Mouse (Mus musculus) liver, postnatal 0 days (tissue): ENCODE measurements around the gene Olfr814. TPM values are rescaled to one million over a fixed set of nuclear protein-coding genes. Genes with fewer than 3 reads are reported as not detected.
"Not testable (repeated sequence)": the region's sequence is repeated elsewhere in the genome, so short reads cannot be mapped to it uniquely, and the experiment has no call there.

ENCODE experiments used
- ATAC-seq: fragments of 200-750 bp; cut with Nextera tagmentation; 2 replicates; pipeline ENCODE4 v1.8.0; 2017; ENCODE audit warnings: mild to moderate bottlenecking, moderate library complexity
- DNase-seq: peaks from one replicate; pipeline ENCODE4 v3.0.0-alpha.2; 2016
- H3K27ac ChIP-seq: fragments of 300-500 bp; sonication (generic); 2 replicates; pipeline ENCODE4 v1.5.1; 2014; ENCODE audit warnings: antibody characterized with exemption, moderate library complexity, mild to moderate bottlenecking, low read depth
- H3K27me3 ChIP-seq: fragments of 300-500 bp; sonication (generic); 2 replicates; pipeline ENCODE4 v1.6.1; 2014; ENCODE audit warnings: low read length, control low read depth, mixed read lengths; ENCODE audit not compliant: insufficient read depth
- H3K36me3 ChIP-seq: fragments of 300-500 bp; sonication (generic); replicated peaks from 2 replicates; pipeline ENCODE4 v1.6.1; 2014; ENCODE audit warnings: mild to moderate bottlenecking, control low read depth, low read length, moderate library complexity, mixed read lengths; ENCODE audit not compliant: insufficient read depth
- H3K4me1 ChIP-seq: fragments of 300-500 bp; sonication (generic); 2 replicates; pipeline ENCODE4 v1.6.1; 2014; ENCODE audit warnings: antibody characterized with exemption, mild to moderate bottlenecking, control low read depth; ENCODE audit not compliant: insufficient read depth
- H3K4me2 ChIP-seq: fragments of 300-500 bp; sonication (generic); 2 replicates; pipeline ENCODE4 v1.6.1; 2014; ENCODE audit warnings: low read depth, mild to moderate bottlenecking, low read length, moderate library complexity, mixed read lengths
- H3K4me3 ChIP-seq: fragments of 300-500 bp; sonication (generic); 2 replicates; pipeline ENCODE4 v1.5.1; 2014; ENCODE audit warnings: low read depth, low read length
- H3K9ac ChIP-seq: fragments of 300-500 bp; sonication (generic); replicated peaks from 2 replicates; pipeline ENCODE4 v1.6.1; 2014; ENCODE audit warnings: mild to moderate bottlenecking, moderate library complexity
- H3K9me3 ChIP-seq: fragments of 300-500 bp; sonication (generic); 2 replicates; pipeline ENCODE4 v1.6.1; 2016; ENCODE audit warnings: mild to moderate bottlenecking, control low read depth, low read length, mixed read lengths
- CTCF ChIP-seq: sonication (generic); IDR thresholded peaks from 2 replicates; pipeline ENCODE4 v1.5.1; 2016; ENCODE audit warnings: antibody characterized with exemption, low read depth
- EP300 ChIP-seq: IDR thresholded peaks from 2 replicates; pipeline ENCODE4 v1.6.1; 2016; ENCODE audit warnings: antibody characterized with exemption, low read depth, mild to moderate bottlenecking
- WGBS: fragments of 180-500 bp; shearing (Covaris S2); extraction: QIAGEN DNeasy Blood & Tissue Kit; methylation state at CpG from one replicate; pipeline ENCODE4 v1.1.7; 2014; ENCODE audit not compliant: insufficient replicate concordance; 5-methylcytosine and 5-hydroxymethylcytosine counted together
- polyA plus RNA-seq: library from polyadenylated mRNA; unstranded; fragments of >200 nt; fragmentation: Nextera tagmentation; extraction: Ambion mirVana; gene quantifications from 2 replicates; pipeline ENCODE4 v1.2.1, GENCODE M21; 2015

Olfr814 gene
- polyA plus RNA-seq, result not detected in 2 replicates

GRCm38 (mm10) chr10:129879751-129880150 is at the start of gene Olfr814:
TSS of gene Olfr814 (minus strand) at chr10:129879851.
- H3K9ac ChIP-seq, H3K9me3 ChIP-seq, H3K27me3 ChIP-seq, H3K4me2 ChIP-seq, H3K36me3 ChIP-seq, H3K27ac ChIP-seq, ATAC-seq, H3K4me3 ChIP-seq, H3K4me1 ChIP-seq, DNase-seq: not testable (repeated sequence)
- no CpG with 5 or more reads among the region's 1 CpGs for WGBS

- ATAC-seq (no peak), DNase-seq (no peak)
- Histone ChIP-seq H3K4me1 (no peaks in the 10 kb centered on the region), H3K4me3 (no peak within 1 kb of the TSS), H3K36me3 (no peaks in the 10 kb centered on the region), H3K4me2 (no peak within 1 kb of the TSS), H3K27me3 (no peaks in the 10 kb centered on the region), H3K27ac (no peak within 1 kb of the TSS), H3K9ac (no peak within 1 kb of the TSS), H3K9me3 (no peaks in the 10 kb centered on the region)
- no peak for TF ChIP-seq CTCF
- no peak for TF ChIP-seq EP300
- WGBS, result 36% methylated on average over 1 of the region's 1 CpGs
Observed at GRCm38 (mm10) chr10:129915497-129915896, 35.8 kb upstream of the Olfr814 start, which contains the start of gene Olfr816. TSS of gene Olfr816 (minus strand) at chr10:129915597.

GRCm38 (mm10) chr10:129905767-129906166 is 26.1 kb upstream of the Olfr814 start, which contains the start of gene Olfr815:
TSS of gene Olfr815 (minus strand) at chr10:129905867.
- ATAC-seq, H3K27ac ChIP-seq: not testable (repeated sequence)
- no CpG with 5 or more reads among the region's 1 CpGs for WGBS

GRCm38 (mm10) chr10:129885934-129886333 is 6.3 kb upstream of the Olfr814 start:
- Histone ChIP-seq H3K4me2 (no peak overlapping the region), H3K4me1 (no peaks in the 10 kb centered on the region), H3K9ac (no peak overlapping the region), H3K9me3 (no peaks in the 10 kb centered on the region), H3K27ac (no peak overlapping the region), H3K27me3 (no peaks in the 10 kb centered on the region), H3K36me3 (no peaks in the 10 kb centered on the region), H3K4me3 (no peak overlapping the region)
- TF ChIP-seq EP300 (no peak), CTCF (no peak)
- DNase-seq (no peak), ATAC-seq (no peak)
- 77% methylated on average over 7 of the region's 7 CpGs for WGBS

More at GRCm38 (mm10) chr10:129905767-129906166, 26.1 kb upstream of the Olfr814 start, which contains the start of gene Olfr815:
- H3K4me3 ChIP-seq, H3K9ac ChIP-seq, H3K27me3 ChIP-seq, H3K4me1 ChIP-seq, H3K36me3 ChIP-seq, H3K4me2 ChIP-seq, H3K9me3 ChIP-seq, DNase-seq: not testable (repeated sequence)

GRCm38 (mm10) chr10:129885496-129885895 is 5.8 kb upstream of the Olfr814 start:
- not testable (repeated sequence) for H3K27me3 ChIP-seq, DNase-seq, H3K4me1 ChIP-seq, H3K9ac ChIP-seq, H3K4me3 ChIP-seq, ATAC-seq, H3K9me3 ChIP-seq, H3K4me2 ChIP-seq, H3K36me3 ChIP-seq, H3K27ac ChIP-seq
- WGBS, result 71% methylated on average over 6 of the region's 6 CpGs

GRCm38 (mm10) chr10:129855067-129855466 is 24.6 kb downstream of the Olfr814 start, which contains the start of gene Olfr813:
TSS of gene Olfr813 (plus strand) at chr10:129855367.
- Histone ChIP-seq H3K36me3 (no peaks in the 10 kb centered on the region), H3K9ac (no peak within 1 kb of the TSS), H3K4me3 (no peak within 1 kb of the TSS), H3K9me3 (no peaks in the 10 kb centered on the region), H3K27me3 (no peaks in the 10 kb centered on the region), H3K27ac (no peak within 1 kb of the TSS), H3K4me2 (no peak within 1 kb of the TSS), H3K4me1 (no peaks in the 10 kb centered on the region)
- ATAC-seq (no peak), DNase-seq (no peak)
- TF ChIP-seq EP300, result no peak
- TF ChIP-seq CTCF, result no peak

GRCm38 (mm10) chr10:129847343-129847742 is 32.3 kb downstream of the Olfr814 start:
- ATAC-seq, result no peak
- Histone ChIP-seq H3K36me3 (no peaks in the 10 kb centered on the region), H3K27me3 (no peaks in the 10 kb centered on the region), H3K4me3 (no peak overlapping the region), H3K9me3 (no peaks in the 10 kb centered on the region), H3K9ac (no peak overlapping the region), H3K27ac (no peak overlapping the region), H3K4me2 (no peak overlapping the region), H3K4me1 (no peaks in the 10 kb centered on the region)
- no peak for TF ChIP-seq EP300
- no peak for TF ChIP-seq CTCF
- DNase-seq, result no peak
- WGBS, result 72% methylated on average over 1 of the region's 1 CpGs
